Mouse (Mus musculus) MEL (cell line): ENCODE data around the gene Fryl. TPM values are rescaled to one million over a fixed set of nuclear protein-coding genes. Genes with fewer than 3 reads are reported as not detected.

Experiments used
- DNase-seq: peaks from one replicate; pipeline ENCODE4 v3.0.0; 2011; ENCODE audit warnings: low read depth, low spot score
- H3K27ac ChIP-seq: 2 replicates; pipeline ENCODE4 v1.5.1; 2012; ENCODE audit warnings: low read depth, mild to moderate bottlenecking, control low read depth, low read length, moderate library complexity; ENCODE audit not compliant: control insufficient read depth
- H3K27me3 ChIP-seq, 2 experiments: fragments of 150-350 bp in 1 of 2; sonication (generic) in 1 of 2; 2 replicates each; pipeline ENCODE4 v1.6.1; 2012; ENCODE audit warnings: low read length in 2 of 2, mild to moderate bottlenecking in 2 of 2, improper control_type of control experiment in 1 of 2, moderate library complexity in 1 of 2; ENCODE audit not compliant: insufficient read depth in 2 of 2, control insufficient read depth in 1 of 2
- H3K36me3 ChIP-seq, 2 experiments: 2 replicates each; pipeline ENCODE4 v1.6.1; 2012 to 2014; ENCODE audit warnings: low read length in 2 of 2, improper control_type of control experiment in 1 of 2, inconsistent platforms in 1 of 2, mild to moderate bottlenecking in 1 of 2; ENCODE audit not compliant: insufficient read depth in 2 of 2, control insufficient read depth in 1 of 2
- H3K4me1 ChIP-seq, 2 experiments: fragments of 150-350 bp in 1 of 2; sonication (generic) in 1 of 2; 2 replicates each; pipeline ENCODE4 v1.6.1; 2012; ENCODE audit warnings: low read length in 2 of 2, improper control_type of control experiment in 1 of 2, mild to moderate bottlenecking in 1 of 2; ENCODE audit not compliant: insufficient read depth in 2 of 2, control insufficient read depth in 1 of 2
- H3K4me3 ChIP-seq, 2 experiments: fragments of 150-350 bp in 1 of 2; sonication (generic) in 1 of 2; 2 replicates each; pipeline ENCODE4 v1.5.1; 2012; ENCODE audit warnings: low read depth in 2 of 2, low read length in 2 of 2, mild to moderate bottlenecking in 2 of 2, moderate library complexity in 2 of 2, control low read depth in 1 of 2, improper control_type of control experiment in 1 of 2; ENCODE audit not compliant: control insufficient read depth in 1 of 2, insufficient read depth in 1 of 2
- H3K79me2 ChIP-seq: 2 replicates; pipeline ENCODE4 v1.6.1; 2012; ENCODE audit warnings: mild to moderate bottlenecking, low read length, moderate library complexity; ENCODE audit not compliant: control insufficient read depth, poor library complexity, insufficient read depth
- H3K9ac ChIP-seq: 2 replicates; pipeline ENCODE4 v1.6.1; 2012; ENCODE audit warnings: low read depth, mild to moderate bottlenecking, control low read depth, low read length, moderate library complexity; ENCODE audit not compliant: control insufficient read depth, poor library complexity, severe bottlenecking
- H3K9me3 ChIP-seq: fragments of 150-350 bp; sonication (generic); replicated peaks from 2 replicates; pipeline ENCODE4 v1.6.1; 2012; ENCODE audit warnings: mild to moderate bottlenecking, low read length, improper control_type of control experiment, moderate library complexity; ENCODE audit not compliant: insufficient read depth
- CHD1 ChIP-seq: IDR thresholded peaks from 2 replicates; pipeline ENCODE4 v1.6.1; 2012; ENCODE audit warnings: low read depth, mild to moderate bottlenecking, inconsistent platforms, low read length, improper control_type of control experiment
- ELF1 ChIP-seq: IDR thresholded peaks from 2 replicates; pipeline ENCODE4 v1.6.1; 2014; ENCODE audit warnings: low read depth, mild to moderate bottlenecking, inconsistent platforms, low read length, improper control_type of control experiment, moderate library complexity
- EP300 ChIP-seq, 2 experiments: IDR thresholded peaks; 2 replicates each; pipeline ENCODE4 v1.6.1; 2011; ENCODE audit warnings: improper control_type of control experiment in 2 of 2, low read length in 2 of 2, low read depth in 1 of 2, mild to moderate bottlenecking in 1 of 2
- GATA1 ChIP-seq: IDR thresholded peaks from 2 replicates; pipeline ENCODE4 v1.6.1; 2011; ENCODE audit warnings: low read depth, low read length, improper control_type of control experiment
- HCFC1 ChIP-seq: IDR thresholded peaks from 2 replicates; pipeline ENCODE4 v1.6.1; 2012; ENCODE audit warnings: low read depth, mild to moderate bottlenecking, inconsistent platforms, low read length, improper control_type of control experiment, moderate library complexity
- JUND ChIP-seq: IDR thresholded peaks from 2 replicates; pipeline ENCODE4 v1.6.1; 2011; ENCODE audit warnings: low read depth, mild to moderate bottlenecking, improper control_type of control experiment, low read length
- MAZ ChIP-seq: IDR thresholded peaks from 2 replicates; pipeline ENCODE4 v1.6.1; 2012; ENCODE audit warnings: low read depth, mild to moderate bottlenecking, inconsistent platforms, low read length, improper control_type of control experiment
- MYC ChIP-seq: IDR thresholded peaks from 2 replicates; pipeline ENCODE4 v1.6.1; 2011; ENCODE audit warnings: low read depth, mild to moderate bottlenecking, low read length, improper control_type of control experiment, moderate library complexity
- NELFE ChIP-seq: IDR thresholded peaks from 2 replicates; pipeline ENCODE4 v1.6.1; 2011; ENCODE audit warnings: low read depth, low read length, improper control_type of control experiment
- POLR2AphosphoS2 ChIP-seq: IDR thresholded peaks from 2 replicates; pipeline ENCODE4 v1.6.1; 2011; ENCODE audit warnings: low read length, improper control_type of control experiment
- RAD21 ChIP-seq: IDR thresholded peaks from 2 replicates; pipeline ENCODE4 v1.6.1; 2011; ENCODE audit warnings: mild to moderate bottlenecking, low read depth, low read length, improper control_type of control experiment
- RCOR1 ChIP-seq: IDR thresholded peaks from 2 replicates; pipeline ENCODE4 v1.6.1; 2012; ENCODE audit warnings: low read depth, mild to moderate bottlenecking, inconsistent platforms, low read length, improper control_type of control experiment
- SIN3A ChIP-seq: IDR thresholded peaks from 2 replicates; pipeline ENCODE4 v1.6.1; 2012; ENCODE audit warnings: low read length, improper control_type of control experiment, inconsistent platforms
- TBP ChIP-seq: IDR thresholded peaks from 2 replicates; pipeline ENCODE4 v1.8.0; 2011; ENCODE audit warnings: low read depth, low read length, improper control_type of control experiment
- TCF12 ChIP-seq: IDR thresholded peaks from 2 replicates; pipeline ENCODE4 v1.6.1; 2014; ENCODE audit warnings: low read depth, mild to moderate bottlenecking, inconsistent platforms, low read length, improper control_type of control experiment, moderate library complexity
- UBTF ChIP-seq: IDR thresholded peaks from 2 replicates; pipeline ENCODE4 v1.6.1; 2012; ENCODE audit warnings: low read depth, mild to moderate bottlenecking, inconsistent platforms, low read length, improper control_type of control experiment, moderate library complexity, borderline replicate concordance; ENCODE audit not compliant: insufficient read depth
- ZC3H11A ChIP-seq: IDR thresholded peaks from 2 replicates; pipeline ENCODE4 v1.6.1; 2012; ENCODE audit warnings: low read depth, mild to moderate bottlenecking, inconsistent platforms, low read length, improper control_type of control experiment
- ZKSCAN1 ChIP-seq: IDR thresholded peaks from 2 replicates; pipeline ENCODE4 v1.6.1; 2012; ENCODE audit warnings: low read depth, mild to moderate bottlenecking, inconsistent platforms, low read length, improper control_type of control experiment, moderate library complexity
- polyA plus RNA-seq, 2 experiments: library from polyadenylated mRNA; stranded (reverse) in 1 of 2; unstranded in 1 of 2; fragments of >175 nt in 1 of 2; fragments of >200 nt in 1 of 2; gene quantifications; 2 replicates each; pipeline versions ENCODE4 v1.2.1 to v1.2.4; 2012; ENCODE audit warnings: low replicate concordance in 2 of 2, low read depth in 1 of 2; ENCODE audit not compliant: insufficient read length in 2 of 2, insufficient read depth in 1 of 2, missing spikeins in 1 of 2
- total RNA-seq: library from RNA; depleted of rRNA; stranded (reverse); fragments of 300-350 nt; gene quantifications from 2 replicates; pipeline ENCODE4 v1.2.3, GENCODE M21; 2012

The Fryl gene
- total and polyA plus RNA-seq, 3 experiments, result 18.8 to 188 (median 39.7) TPM

DNA sequence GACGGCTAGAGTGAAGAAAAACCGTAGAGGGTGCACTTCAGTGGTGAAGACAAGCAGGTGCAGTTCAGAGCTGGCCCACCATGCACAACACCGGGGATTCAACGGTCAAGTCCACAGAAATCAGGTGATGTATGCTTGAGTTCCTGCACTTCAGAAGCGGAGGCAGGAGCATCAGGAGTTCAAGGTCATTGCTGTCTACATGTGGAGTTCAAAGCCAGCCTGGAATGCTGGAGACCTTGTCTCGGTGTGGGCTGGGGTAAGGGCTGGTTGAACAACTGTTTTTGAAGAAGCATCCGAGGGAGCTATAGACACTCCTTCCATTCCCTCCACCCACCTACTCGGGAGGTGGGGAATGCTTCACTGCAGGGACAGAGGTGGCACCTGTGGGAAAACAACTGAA, 115.3 kb downstream of the Fryl start:
- H3K4me3 ChIP-seq, result no peak overlapping the region
- H3K4me1 ChIP-seq, result peaks cover 5% of the 10 kb centered on the region in 2 experiments
- DNase-seq, result no peak
- no peaks in the 10 kb centered on the region for H3K79me2 ChIP-seq
- H3K36me3 ChIP-seq, result peaks cover 0 to 7% of the 10 kb centered on the region in 2 experiments; a peak in 3 of 4 replicates
- H3K27me3 ChIP-seq, result no peaks in the 10 kb centered on the region
- no peaks in the 10 kb centered on the region for H3K9me3 ChIP-seq
- no peak overlapping the region for H3K27ac ChIP-seq
- no peak for TF ChIP-seq SIN3A
- TF ChIP-seq MAZ, result no peak
- no peak for TF ChIP-seq UBTF
- no peak for TF ChIP-seq EP300 (IDR thresholded peaks at IDR 0.05; ENCODE audit: low read depth in 1 of 2, low read length in 2 of 2)
- no peak for TF ChIP-seq ZKSCAN1
- TF ChIP-seq CHD1, result no peak
- no peak for TF ChIP-seq TCF12
- TF ChIP-seq JUND, result no peak
- no peak for TF ChIP-seq NELFE
- no peak for TF ChIP-seq POLR2AphosphoS2
- no peak for TF ChIP-seq ZC3H11A
- TF ChIP-seq TBP, result no peak
- no peak for TF ChIP-seq RCOR1
- TF ChIP-seq, all 39 proteins: peak for 0
- no peak overlapping the region for H3K9ac ChIP-seq

GRCm38 (mm10) chr5:73137561-73137960, 118.9 kb downstream of the Fryl start:
- H3K27me3 ChIP-seq, result no peaks in the 10 kb centered on the region
- peaks cover 5 to 6% of the 10 kb centered on the region in 2 experiments for H3K4me1 ChIP-seq
- no peak overlapping the region for H3K27ac ChIP-seq
- no peaks in the 10 kb centered on the region for H3K9me3 ChIP-seq
- H3K79me2 ChIP-seq, result no peaks in the 10 kb centered on the region
- H3K9ac ChIP-seq, result no peak overlapping the region
- no peak for TF ChIP-seq RAD21
- no peak for TF ChIP-seq ZKSCAN1
- no peak for TF ChIP-seq MYC
- no peak for TF ChIP-seq ELF1
- TF ChIP-seq HCFC1, result no peak
- no peak for TF ChIP-seq UBTF
- TF ChIP-seq GATA1, result no peak
- no peak for TF ChIP-seq JUND
- TF ChIP-seq TCF12, result no peak
- no peak for TF ChIP-seq CHD1
- H3K36me3 ChIP-seq, result peaks cover 0 to 6% of the 10 kb centered on the region in 2 experiments; a peak in 3 of 4 replicates
- no peak overlapping the region for H3K4me3 ChIP-seq
- DNase-seq, result no peak
